Mouse (Mus musculus) stomach, postnatal 0 days (tissue): ENCODE measurements around the gene Tex47.

ENCODE experiments used
- CTCF ChIP-seq: IDR thresholded peaks from 2 replicates; pipeline ENCODE4 v1.5.1; 2016; ENCODE audit warnings: antibody characterized with exemption, low read depth, mild to moderate bottlenecking, moderate library complexity
- EP300 ChIP-seq: optimal IDR thresholded peaks from 2 replicates; pipeline ENCODE3; 2016; ENCODE audit warnings: antibody characterized with exemption

DNA sequence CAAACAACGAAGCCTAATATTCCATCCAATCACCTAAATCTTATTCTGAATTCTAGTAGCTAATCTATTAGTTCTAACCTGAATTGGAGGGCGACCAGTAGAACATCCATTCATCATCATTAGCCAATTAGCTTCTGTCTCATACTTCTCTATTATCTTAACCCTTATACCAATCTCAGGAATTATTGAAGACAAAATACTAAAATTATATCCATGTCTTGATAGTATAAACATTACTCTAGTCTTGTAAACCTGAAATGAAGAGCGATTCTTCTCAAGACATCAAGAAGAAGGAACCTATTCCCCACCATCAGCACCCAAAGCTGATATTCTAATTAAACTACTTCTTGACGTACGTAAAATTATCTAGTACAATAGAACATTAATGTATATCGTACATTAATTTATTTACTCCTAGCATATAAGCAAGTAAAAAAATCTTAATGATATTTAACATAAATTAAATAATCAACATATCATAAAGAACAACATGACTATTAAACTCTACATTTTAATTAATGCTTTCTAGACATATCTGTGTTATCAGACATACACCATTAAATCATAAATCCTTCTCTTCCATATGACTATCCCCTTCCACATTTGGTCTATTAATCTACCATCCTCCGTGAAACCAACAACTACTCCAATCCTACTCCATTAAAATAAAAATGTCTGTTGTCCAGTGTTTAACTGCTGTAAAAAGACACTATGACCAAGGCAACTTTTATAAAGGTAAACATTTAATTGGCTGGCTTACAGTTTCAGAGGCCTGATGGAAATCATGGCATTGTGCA, 27.1 kb upstream of the Tex47 start:
- TF ChIP-seq CTCF = no peak
- no peak for TF ChIP-seq EP300
